ENCODE assay signal across 12 mouse cellular contexts in genomic region chr6:49654541-49655130, GRCm38 (mm10).
"Had no signal": no experiment of that assay in that cellular context is flagged by ENCODE, and none has a peak within 500 bp of the region (broad histone marks: within the 10 kb centered on the region; RNA-seq: fewer than 3 reads in every experiment).

No protein-coding gene starts in this region.

- H3K27me3 ChIP-seq: liver, embryonic 12.5 days; neural tube, embryonic 15.5 days; stomach, embryonic 15.5 days had no signal

- H3K4me3 ChIP-seq: limb, embryonic 10.5 days; liver, embryonic 12.5 days; myocyte; neural tube, embryonic 15.5 days; stomach, embryonic 15.5 days had no signal

- H3K27ac ChIP-seq: limb, embryonic 10.5 days; liver, embryonic 12.5 days; neural tube, embryonic 15.5 days; stomach, embryonic 15.5 days had no signal

- DNase-seq: kidney, adult 11 months; kidney, adult 9 months; kidney, postnatal 14 days; lung, postnatal 36 days; midbrain, embryonic 14.5 days; right cerebral cortex, postnatal 4 days; thymus, postnatal 4 days had no signal

- H3K36me3 ChIP-seq: limb, embryonic 10.5 days; liver, embryonic 12.5 days; neural tube, embryonic 15.5 days; stomach, embryonic 15.5 days had no signal

- H3K4me1 ChIP-seq: limb, embryonic 10.5 days; liver, embryonic 12.5 days; neural tube, embryonic 15.5 days; stomach, embryonic 15.5 days had no signal

- H3K4me2 ChIP-seq: liver, embryonic 12.5 days; neural tube, embryonic 15.5 days; stomach, embryonic 15.5 days had no signal

- H3K9me3 ChIP-seq: limb, embryonic 10.5 days; liver, embryonic 12.5 days; neural tube, embryonic 15.5 days; stomach, embryonic 15.5 days had no signal

- H3K9ac ChIP-seq: liver, embryonic 12.5 days; neural tube, embryonic 15.5 days; stomach, embryonic 15.5 days had no signal

- ATAC-seq: liver, embryonic 12.5 days had no signal
